Comparison of ENCODE assay signal across 10 mouse cellular contexts in the genomic region with DNA sequence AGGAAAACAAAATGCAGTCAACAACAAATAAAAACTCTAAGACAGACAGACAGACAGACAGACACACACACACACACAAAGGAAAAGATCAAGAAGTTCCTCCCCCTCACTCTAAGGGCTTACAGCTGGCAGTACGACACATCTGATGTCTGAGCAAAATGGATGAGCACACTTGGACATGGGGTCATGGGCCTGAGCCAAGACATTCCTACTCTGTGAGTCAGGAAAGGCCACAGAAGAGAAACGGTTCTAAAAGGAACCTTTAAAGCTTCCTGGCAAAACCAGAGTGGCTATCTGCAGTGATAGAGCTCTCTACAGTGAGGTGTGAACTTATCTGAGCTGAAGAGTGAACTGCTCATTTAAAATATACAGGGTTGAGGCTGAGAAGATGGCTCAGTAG. TPM values are rescaled to one million over a fixed set of nuclear protein-coding genes. Genes with fewer than 3 reads are reported as not detected.
DNase-seq lines count a peak whose midpoint lies in the region; ATAC-seq lines count a peak whose summit lies in the region.
"Had no signal": no experiment of that assay in that cellular context is flagged by ENCODE, and none has a peak within 500 bp of the region (broad histone marks: within the 10 kb centered on the region; RNA-seq: fewer than 3 reads in every experiment).

No protein-coding gene starts in this region.

- H3K4me2 ChIP-seq in lung, embryonic 16.5 days (ENCODE audit: low read depth, low read length) = no peak overlapping the region

- H3K4me1 ChIP-seq in lung, embryonic 16.5 days (replicated peaks; ENCODE audit: control insufficient read depth, insufficient read depth, low read length) = 0 out of 2 replicates have a peak, but pooled peaks cover 2% of the 10 kb centered on the region

- ATAC-seq in lung, embryonic 16.5 days (ENCODE audit: low read depth) = peak; percentile 75
- ATAC-seq in cerebellum, adult (ENCODE audit: insufficient number of reproducible peaks, low FRiP score, low TSS enrichment) = no peak
- ATAC-seq: liver, postnatal 0 days had no signal

- H3K36me3 ChIP-seq in lung, embryonic 16.5 days (ENCODE audit: control insufficient read depth, insufficient read depth, low read length) = no peaks in the 10 kb centered on the region

- no peaks in the 10 kb centered on the region for H3K27me3 ChIP-seq in lung, embryonic 16.5 days (ENCODE audit: control insufficient read depth, insufficient read depth, low read depth, low read length)

- intact Hi-C loops in heart, postnatal 36 days (cut with DNase I) = no loop called here

- no peak overlapping the region for H3K9ac ChIP-seq in lung, embryonic 16.5 days (ENCODE audit: low read length)
- H3K9ac ChIP-seq: liver, postnatal 0 days had no signal

- peak; percentile 90 for DNase-seq in Muller cell, postnatal 12 days (ENCODE audit: inconsistent ontology term)
- peak; percentile 2 for DNase-seq in embryo, embryonic 11 days
- DNase-seq in heart, postnatal 36 days = peak; percentile 19 to 22
- DNase-seq in thymus, postnatal 25 days = no peak
- DNase-seq in B cell, adult 2 months = no peak
- no peak for DNase-seq in neural tube, embryonic 10.5 days (ENCODE audit: extremely low spot score, low spot score)
- DNase-seq: liver, postnatal 0 days had no signal

- 14% methylated on average over 2 of the region's 2 CpGs for WGBS in lung, embryonic 16.5 days

- no peaks in the 10 kb centered on the region for H3K9me3 ChIP-seq in lung, embryonic 16.5 days (ENCODE audit: control insufficient read depth, low read length)

- no peak overlapping the region for H3K4me3 ChIP-seq in lung, embryonic 16.5 days (ENCODE audit: low read length)

- no peak overlapping the region for H3K27ac ChIP-seq in lung, embryonic 16.5 days (ENCODE audit: low read length)

RNA-seq across cellular contexts. Expression of gene Nps, which starts 46.0 kb away (rescaled TPM):
- not detected for total RNA-seq in heart, postnatal 36 days (2021)
- polyA plus RNA-seq in lung, embryonic 16.5 days (2015; fragmentation: Nextera tagmentation; extraction: Ambion mirVana) = not detected in 2 replicates
- total RNA-seq: MEL had no signal

Comparison
In these comparisons a context has a peak if more than half of its experiments do, and no peak if none do; other contexts are left out.
1. DNase-seq: peak in Muller cell, postnatal 12 days (single experiment), embryo, embryonic 11 days (single experiment) and heart, postnatal 36 days (2 of 2); none in thymus, postnatal 25 days (single experiment), B cell, adult 2 months (0 of 2) and neural tube, embryonic 10.5 days (single experiment).